8 mouse cellular contexts compared by ENCODE assay signal in genomic region chr10:79097161-79097754, GRCm38 (mm10). TPM values are rescaled to one million over a fixed set of nuclear protein-coding genes. Genes with fewer than 3 reads are reported as not detected.
A peak's percentile ranks its signal among the peaks of the same experiment; 100 is the strongest.
DNase-seq lines count a peak whose midpoint lies in the region; ATAC-seq and TF ChIP-seq lines count a peak whose summit lies in the region.

Gene 2610008E11Rik, minus strand, starts transcription at chr10:79097600.

- H3K36me3 ChIP-seq in embryonic facial prominence, embryonic 14.5 days (ENCODE audit: control insufficient read depth, insufficient read depth, low read length) = peaks cover 20% of the 10 kb centered on the region
- H3K36me3 ChIP-seq in heart, adult 2 months (ENCODE audit: control insufficient read depth, insufficient read depth, low read length) = peaks cover 21% of the 10 kb centered on the region
- H3K36me3 ChIP-seq in limb, embryonic 13.5 days = peaks cover 23% of the 10 kb centered on the region
- peaks cover 6% of the 10 kb centered on the region for H3K36me3 ChIP-seq in midbrain, embryonic 16.5 days (ENCODE audit: control insufficient read depth, insufficient read depth, low read length)

- under 1% methylated on average over 33 of the region's 36 CpGs for WGBS in embryonic facial prominence, embryonic 14.5 days
- 0% methylated on average over 36 of the region's 36 CpGs for WGBS in heart, adult 2 months
- WGBS in limb, embryonic 13.5 days = under 1% methylated on average over 36 of the region's 36 CpGs
- under 1% methylated on average over 36 of the region's 36 CpGs for WGBS in midbrain, embryonic 16.5 days

- peak within 1 kb of the TSS; percentile 73 for H3K4me3 ChIP-seq in embryonic facial prominence, embryonic 14.5 days (ENCODE audit: low read depth, low read length)
- peak within 1 kb of the TSS; percentile 96 for H3K4me3 ChIP-seq in heart, adult 2 months
- peak within 1 kb of the TSS; percentile 77 for H3K4me3 ChIP-seq in limb, embryonic 13.5 days
- H3K4me3 ChIP-seq in midbrain, embryonic 16.5 days (ENCODE audit: low read depth, low read length) = peak within 1 kb of the TSS; percentile 84

- H3K4me2 ChIP-seq in embryonic facial prominence, embryonic 14.5 days (ENCODE audit: low read depth, low read length) = peak within 1 kb of the TSS; percentile 85
- H3K4me2 ChIP-seq in limb, embryonic 13.5 days (replicated peaks) = peak within 1 kb of the TSS; percentile 82
- H3K4me2 ChIP-seq in midbrain, embryonic 16.5 days (ENCODE audit: low read length) = peak within 1 kb of the TSS; percentile 94

- intact Hi-C loops in heart, adult 2 months (cut with DNase I) = no loop called here

- H3K27ac ChIP-seq in embryonic facial prominence, embryonic 14.5 days (replicated peaks; ENCODE audit: low read depth, low read length) = peak within 1 kb of the TSS; percentile 99
- H3K27ac ChIP-seq in heart, adult 2 months = peak within 1 kb of the TSS; percentile 93
- H3K27ac ChIP-seq in limb, embryonic 13.5 days = peak within 1 kb of the TSS; percentile 95
- H3K27ac ChIP-seq in midbrain, embryonic 16.5 days (ENCODE audit: low read length) = peak within 1 kb of the TSS; percentile 100

- no peak for TF ChIP-seq CTCF in heart, adult 2 months (IDR thresholded peaks at IDR 0.05)

- TF ChIP-seq EP300 in heart, adult 2 months (IDR thresholded peaks at IDR 0.05; ENCODE audit: insufficient read depth, low read depth, low read length) = no peak

- peak within 1 kb of the TSS; percentile 97 for H3K9ac ChIP-seq in embryonic facial prominence, embryonic 14.5 days (ENCODE audit: low read depth, low read length)
- H3K9ac ChIP-seq in heart, adult 2 months (ENCODE audit: low read depth, low read length) = peak within 1 kb of the TSS; percentile 89
- H3K9ac ChIP-seq in limb, embryonic 13.5 days = peak within 1 kb of the TSS; percentile 94
- peak within 1 kb of the TSS; percentile 99 for H3K9ac ChIP-seq in midbrain, embryonic 16.5 days (ENCODE audit: low read depth, low read length)

- H3K9me3 ChIP-seq in embryonic facial prominence, embryonic 14.5 days (ENCODE audit: control insufficient read depth, low read length) = 0 out of 2 replicates have a peak, but pooled peaks cover 1% of the 10 kb centered on the region
- no peaks in the 10 kb centered on the region for H3K9me3 ChIP-seq in limb, embryonic 13.5 days
- H3K9me3 ChIP-seq in midbrain, embryonic 16.5 days (replicated peaks; ENCODE audit: control insufficient read depth, low read length, poor library complexity, severe bottlenecking) = no peaks in the 10 kb centered on the region

- H3K4me1 ChIP-seq in embryonic facial prominence, embryonic 14.5 days (ENCODE audit: control insufficient read depth, insufficient read depth, low read length) = peaks cover 11% of the 10 kb centered on the region
- H3K4me1 ChIP-seq in heart, adult 2 months (ENCODE audit: control insufficient read depth, insufficient read depth, low read length) = peaks cover 10% of the 10 kb centered on the region
- H3K4me1 ChIP-seq in limb, embryonic 13.5 days = peaks cover 22% of the 10 kb centered on the region
- peaks cover 25% of the 10 kb centered on the region for H3K4me1 ChIP-seq in midbrain, embryonic 16.5 days (ENCODE audit: control insufficient read depth, insufficient read depth, low read length)

- peaks cover 4% of the 10 kb centered on the region; the same call in 1 of the 2 replicates for H3K79me2 ChIP-seq in heart, adult 2 months (replicated peaks; ENCODE audit: control insufficient read depth, insufficient read depth, low read length)

- peak; percentile 97 for DNase-seq in 3T3-L1 (ENCODE audit: low read depth, low spot score)
- peak; percentile 66 to 79 for DNase-seq in adrenal gland, postnatal 4 days (ENCODE audit: low spot score in 2 of 2)
- DNase-seq in embryonic facial prominence, embryonic 14.5 days (ENCODE audit: low spot score) = peak; percentile 99
- peak; percentile 91 to 95 for DNase-seq in heart, adult 2 months
- peak; percentile 95 for DNase-seq in kidney, adult 8-10 months
- DNase-seq in spleen, postnatal 10 days (ENCODE audit: low spot score in 2 of 2) = peak; percentile 77 to 89

- no peaks in the 10 kb centered on the region for H3K27me3 ChIP-seq in embryonic facial prominence, embryonic 14.5 days (replicated peaks; ENCODE audit: control insufficient read depth, insufficient read depth, low read length)
- H3K27me3 ChIP-seq in heart, adult 2 months (ENCODE audit: control insufficient read depth, insufficient read depth, low read length) = no peaks in the 10 kb centered on the region
- H3K27me3 ChIP-seq in limb, embryonic 13.5 days = no peaks in the 10 kb centered on the region
- no peaks in the 10 kb centered on the region for H3K27me3 ChIP-seq in midbrain, embryonic 16.5 days (ENCODE audit: control insufficient read depth, insufficient read depth, low read depth, low read length)

- TF ChIP-seq POLR2A in heart, adult 2 months (IDR thresholded peaks at IDR 0.05; ENCODE audit: insufficient read depth, low read depth, low read length) = peak; percentile 70

- ATAC-seq in embryonic facial prominence, embryonic 14.5 days (ENCODE audit: low read depth) = peak; percentile 100
- ATAC-seq in limb, embryonic 13.5 days (ENCODE audit: low FRiP score, low read depth) = peak; percentile 100
- peak; percentile 100 for ATAC-seq in midbrain, embryonic 16.5 days

RNA-seq across cellular contexts. Expression of gene 2610008E11Rik, which starts in this region (rescaled TPM):
- 10 to 100 TPM; 26.6 to 28.9 TPM for total RNA-seq in adrenal gland, postnatal 4 days (2021)
- 31.9 and 35.2 TPM in 2 replicates for polyA plus RNA-seq in embryonic facial prominence, embryonic 14.5 days (2014; fragmentation: Nextera tagmentation; extraction: Ambion mirVana)
- total RNA-seq in heart, adult 2 months (2021) = 10 to 100 TPM; 10.2 to 12.6 TPM
- 2.5 and 4.8 TPM in 2 replicates for polyA plus RNA-seq in heart, adult 2 months (2012; rRNA removed)
- polyA plus RNA-seq in limb, embryonic 13.5 days (2015; fragmentation: Nextera tagmentation; extraction: Ambion mirVana) = 45.0 and 45.9 TPM in 2 replicates
- polyA plus RNA-seq in midbrain, embryonic 16.5 days (2015; fragmentation: Nextera tagmentation; extraction: Ambion mirVana) = 57.1 and 58.6 TPM in 2 replicates

Comparison
In these comparisons a context has a peak if more than half of its experiments do, and no peak if none do; other contexts are left out.
1. Peak in every context shown above with its lines: DNase-seq, ATAC-seq, H3K4me3 ChIP-seq and H3K27ac ChIP-seq.